Mouse (Mus musculus): Measurements from ENCODE around the gene Hsd3b1.
"Not testable (repeated sequence)": the region's sequence is repeated elsewhere in the genome, so short reads cannot be mapped to it uniquely, and the experiment has no call there.

Hsd3b1 gene

DNA sequence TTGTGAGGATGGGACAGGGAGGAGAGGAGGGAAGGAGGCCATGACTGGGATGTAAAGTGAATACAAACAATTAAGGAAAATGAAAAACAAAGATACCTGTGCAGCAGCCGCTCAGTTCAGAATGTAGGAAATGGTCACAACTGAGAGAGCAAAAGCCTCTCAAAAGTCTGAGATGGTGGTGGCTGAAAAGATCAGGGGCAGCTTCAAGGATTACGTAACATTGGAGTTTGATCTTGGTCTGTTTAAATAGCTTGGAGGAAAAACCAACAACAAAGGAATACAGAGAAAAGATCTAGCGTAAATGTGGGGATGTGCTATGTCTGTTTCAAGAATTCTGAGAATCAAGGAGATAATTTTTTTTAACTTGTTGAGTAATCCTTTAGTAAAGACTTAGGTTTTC, at the start of gene Hsd3b1:
Gene Hsd3b1, minus strand, starts transcription at position 219 of the 400 bp plus-strand sequence.
- DNase-seq (ENCODE audit: low read depth, low spot score) = no peak

DNA sequence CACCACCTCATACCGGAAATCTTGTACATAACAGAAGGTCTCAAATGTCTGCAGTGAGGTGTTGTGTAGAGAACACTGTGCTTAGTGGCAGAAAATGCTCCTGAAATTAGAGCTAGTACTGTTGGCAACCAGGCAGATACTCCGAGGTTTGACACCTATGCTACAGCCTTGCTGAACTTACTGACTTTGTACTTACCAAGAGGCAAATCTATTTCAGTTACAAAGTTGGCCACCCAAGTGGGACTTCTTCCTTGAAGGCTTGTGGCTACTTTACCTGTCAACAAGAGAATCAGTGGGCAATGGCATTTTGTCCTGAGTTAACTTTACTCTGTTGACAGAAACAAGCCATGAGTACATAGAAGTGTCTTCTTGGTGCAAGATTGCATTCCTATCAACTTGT, 38.0 kb upstream of the Hsd3b1 start:
- DNase-seq (ENCODE audit: low read depth, low spot score) = no peak

DNA sequence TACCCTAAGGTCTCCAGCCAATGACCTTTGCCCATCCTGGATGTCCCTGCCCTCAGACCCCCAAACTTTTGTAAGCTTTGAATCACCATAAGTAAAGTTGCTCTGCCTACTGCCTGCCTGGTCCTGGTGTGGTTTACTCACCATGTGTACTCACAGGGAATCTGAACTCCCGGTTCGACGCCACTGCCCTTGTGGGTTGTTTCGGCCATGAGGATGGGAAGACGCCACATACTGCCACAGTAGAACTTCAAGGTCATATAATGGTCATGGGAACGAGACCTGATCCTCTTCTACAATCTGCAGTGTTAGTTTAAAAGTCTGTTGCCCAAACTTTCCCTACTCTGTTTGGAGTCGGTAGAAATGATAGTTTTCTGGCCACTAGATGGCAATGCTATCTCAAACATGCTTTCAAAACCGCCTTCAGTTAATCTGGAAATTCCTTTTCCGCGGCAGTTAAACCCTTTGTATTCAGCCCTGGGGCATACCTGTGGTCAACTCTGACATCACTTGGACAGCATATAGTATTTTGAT, 35.5 kb upstream of the Hsd3b1 start:
- peak; percentile 49 for DNase-seq (ENCODE audit: low read depth, low spot score)

DNA sequence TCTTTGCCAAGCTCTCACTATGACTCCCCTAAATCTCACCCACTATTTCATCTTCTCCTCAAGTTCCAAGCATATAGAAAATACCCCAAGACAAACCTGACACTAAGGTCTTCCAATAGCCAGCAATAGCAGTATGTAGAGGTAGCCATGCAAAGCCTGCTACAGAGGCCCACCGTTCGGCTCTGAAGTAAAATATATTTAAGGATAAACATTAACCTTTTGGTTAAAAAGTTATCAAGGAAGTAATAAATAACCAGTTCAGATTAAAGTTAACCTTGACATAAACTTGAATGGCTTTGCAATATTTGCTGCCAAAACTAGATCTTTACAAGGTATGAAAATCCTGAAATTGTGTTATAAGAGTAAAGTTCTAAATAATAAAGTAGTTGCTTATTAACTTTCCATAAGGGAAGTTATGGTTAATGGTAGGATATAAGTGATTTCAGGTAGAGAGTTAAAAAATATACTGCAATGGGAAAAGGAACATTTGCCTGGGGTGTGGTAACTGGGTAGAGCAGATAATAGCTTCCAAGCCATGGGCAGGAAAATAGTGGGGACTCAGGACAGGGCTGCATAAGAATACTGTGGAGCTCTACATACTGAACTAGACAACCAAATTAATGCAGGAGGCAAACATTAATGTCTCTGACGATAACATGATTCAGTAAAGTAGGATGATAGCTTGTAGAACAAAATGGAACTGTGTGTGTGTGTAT, 33.6 kb upstream of the Hsd3b1 start, which contains the start of gene Hao2:
Gene Hao2, minus strand, starts transcription at position 183 of the 716 bp plus-strand sequence.
- no peak for DNase-seq (ENCODE audit: low read depth, low spot score)

DNA sequence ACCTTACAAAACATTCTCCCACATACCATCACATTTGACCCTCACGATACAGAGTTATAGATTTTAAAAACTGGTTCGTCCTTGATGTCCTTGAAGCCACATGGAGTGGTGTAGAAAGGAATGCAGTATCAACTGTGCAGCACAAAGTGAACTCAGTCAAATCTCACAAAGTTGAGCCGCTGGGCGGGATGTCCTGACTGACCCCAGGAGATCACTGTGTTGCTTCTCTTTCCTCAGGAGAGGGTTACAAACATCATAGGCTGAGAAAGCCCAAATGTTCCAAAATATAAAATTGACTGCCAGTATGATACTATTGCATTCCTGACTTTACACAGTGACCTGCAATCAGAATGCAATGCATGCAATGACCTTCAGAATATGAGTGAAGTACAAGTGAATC, 30.8 kb upstream of the Hsd3b1 start:
- DNase-seq (ENCODE audit: low read depth, low spot score) = no peak

DNA sequence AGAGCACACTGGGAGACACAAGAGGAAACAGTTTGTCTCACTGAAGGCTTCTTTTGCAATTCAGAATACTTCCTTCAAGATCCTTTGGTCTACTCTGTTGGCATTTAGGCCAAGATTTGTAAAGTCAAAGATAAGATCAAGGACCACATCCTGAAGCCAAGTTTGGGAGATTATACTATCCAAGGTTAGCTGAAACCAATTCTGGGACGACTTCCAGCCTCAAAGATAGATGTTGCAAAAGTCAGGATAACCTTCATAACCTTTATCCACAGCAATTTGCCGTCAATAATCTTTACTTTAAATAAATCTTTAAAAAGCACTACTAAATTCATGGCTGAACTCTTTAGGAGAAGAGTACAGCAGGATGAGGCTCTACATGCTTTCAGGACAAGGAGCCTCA, 28.6 kb upstream of the Hsd3b1 start:
- no peak for DNase-seq (ENCODE audit: low read depth, low spot score)

DNA sequence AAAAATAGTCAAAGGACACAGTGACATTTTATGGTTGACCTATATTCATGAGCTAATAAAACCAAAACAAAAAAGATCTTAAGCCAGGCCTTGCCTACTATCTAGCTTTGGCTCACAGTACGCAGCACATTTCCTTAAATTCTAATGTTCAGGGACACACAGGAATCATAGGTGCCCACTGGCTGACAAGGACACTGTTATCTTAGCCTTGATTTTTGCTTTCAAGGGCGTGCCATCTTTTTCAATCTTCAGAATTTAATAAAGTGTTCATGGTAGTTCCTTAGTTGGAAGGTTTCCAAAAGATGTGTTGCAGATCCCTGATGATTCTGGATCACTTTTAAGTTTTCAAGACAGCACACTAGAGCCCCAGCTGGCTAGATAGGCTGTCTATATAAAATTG, 21.2 kb upstream of the Hsd3b1 start:
- no peak for DNase-seq (ENCODE audit: low read depth, low spot score)

DNA sequence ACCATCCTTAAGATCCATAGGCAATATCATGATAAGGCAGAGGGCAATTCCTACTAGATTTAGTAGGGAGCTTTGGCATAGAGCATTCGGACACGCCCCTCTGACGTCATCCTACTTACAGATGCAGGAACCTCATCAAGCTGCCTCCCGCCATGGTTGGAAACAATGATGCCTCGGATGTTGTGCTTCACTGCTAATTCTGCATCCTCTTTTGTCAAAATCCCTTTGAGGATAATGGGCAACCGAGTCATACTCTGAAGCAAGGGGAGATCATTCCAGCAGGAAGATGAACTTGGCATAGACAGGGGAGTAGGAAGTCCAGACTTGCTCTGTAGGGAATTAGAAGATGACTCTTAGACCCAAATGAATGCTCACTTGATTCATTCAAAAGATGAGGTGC, 20.6 kb upstream of the Hsd3b1 start:
- DNase-seq (ENCODE audit: low read depth, low spot score) = no peak

DNA sequence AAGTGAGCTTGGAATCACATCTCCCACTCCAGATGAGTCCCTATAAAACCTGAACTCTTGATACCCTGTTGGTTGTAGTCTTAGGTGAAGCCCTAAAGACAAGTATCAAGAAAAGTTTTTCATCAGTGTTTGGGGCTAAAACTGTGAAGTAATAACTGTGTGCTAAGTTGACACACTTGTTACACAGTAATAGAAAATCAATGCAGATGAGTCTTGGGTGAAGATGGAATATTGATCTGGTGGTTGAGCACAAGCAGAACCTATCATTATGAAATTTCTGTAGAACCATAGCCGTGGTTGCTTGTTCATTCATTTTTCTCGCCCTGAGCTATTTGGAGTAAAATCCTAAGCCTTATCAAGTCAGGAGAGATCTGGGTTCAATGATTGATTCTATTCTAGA, 8.6 kb upstream of the Hsd3b1 start:
- no peak for DNase-seq (ENCODE audit: low read depth, low spot score)

DNA sequence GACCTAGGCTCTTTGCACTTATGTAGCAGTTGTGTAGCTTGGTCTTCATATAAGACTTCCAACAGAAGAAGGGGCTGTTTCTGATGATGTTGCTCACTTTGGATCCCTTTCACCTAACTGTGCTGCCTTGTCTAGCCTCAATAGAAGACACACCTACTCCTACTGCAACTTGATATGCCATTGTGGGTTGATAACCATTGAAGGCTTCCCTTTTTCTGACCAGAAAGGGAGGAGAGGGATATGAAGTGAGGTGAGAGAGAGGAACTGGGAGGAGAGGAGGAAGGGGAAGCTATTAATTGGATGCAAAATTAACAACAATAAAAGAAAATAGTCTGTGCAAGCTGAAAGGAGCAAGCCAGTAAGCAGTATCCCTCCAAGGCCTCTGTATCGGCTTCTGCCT, 3.2 kb upstream of the Hsd3b1 start:
- no peak for DNase-seq (ENCODE audit: low read depth, low spot score)

DNA sequence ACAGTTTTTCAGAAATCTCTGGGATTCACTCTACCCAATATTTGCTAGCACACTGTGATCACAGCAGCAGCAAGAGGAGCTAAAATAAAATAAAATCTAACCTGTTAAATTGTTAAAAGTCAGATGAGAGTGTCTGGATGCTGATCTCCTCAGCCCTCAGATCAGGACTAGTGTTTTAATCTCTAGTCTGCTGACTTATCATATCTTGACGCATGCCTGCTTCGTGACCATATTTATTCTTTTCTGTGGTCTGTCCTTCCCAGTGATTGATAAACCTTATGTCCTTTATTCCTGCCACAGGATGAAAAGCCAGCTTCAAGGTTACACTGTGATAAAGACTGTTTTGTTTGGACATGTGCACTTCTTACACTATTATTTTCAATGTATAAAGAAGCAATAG, 1.5 kb downstream of the Hsd3b1 start:
- DNase-seq (ENCODE audit: low read depth, low spot score) = no peak

DNA sequence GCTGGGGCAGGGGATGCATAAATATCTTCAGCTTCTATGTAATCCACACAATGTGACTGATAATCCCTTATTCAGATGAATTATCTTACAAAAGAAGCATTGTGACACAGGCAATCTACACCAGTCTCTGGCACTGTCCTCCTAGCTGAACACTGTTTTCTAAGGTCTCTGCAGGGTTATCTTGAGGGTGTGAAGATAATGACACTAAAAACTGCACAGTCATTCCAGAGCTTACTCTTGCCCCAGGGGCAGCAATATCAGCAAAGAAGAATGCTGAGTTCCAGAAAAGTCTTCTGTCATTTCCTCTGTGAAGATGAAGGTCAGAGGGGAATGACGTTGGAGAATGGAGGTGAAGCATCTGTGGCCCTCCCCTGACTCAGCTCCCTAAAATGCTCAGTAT, 2.7 kb downstream of the Hsd3b1 start:
- DNase-seq (ENCODE audit: low read depth, low spot score) = no peak

DNA sequence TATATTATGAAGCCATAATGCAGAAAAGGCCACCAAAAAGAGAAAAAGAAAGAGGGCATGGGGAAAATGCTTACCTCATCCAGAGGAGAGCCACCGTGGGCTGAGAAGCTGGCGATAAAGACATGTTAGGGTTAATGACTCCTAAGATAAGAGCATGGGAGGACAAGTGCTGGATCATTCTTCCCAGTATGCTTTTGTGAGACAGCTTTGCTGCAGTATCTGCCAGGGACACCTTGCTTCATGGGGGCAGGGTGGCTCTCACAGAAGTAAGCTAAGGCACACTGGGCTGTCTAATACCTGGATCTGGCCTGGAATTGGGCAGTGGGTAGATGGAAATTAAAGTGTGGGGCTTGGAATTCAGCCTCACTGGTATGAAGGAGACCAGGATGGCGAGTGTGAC, 4.4 kb downstream of the Hsd3b1 start:
- DNase-seq (ENCODE audit: low read depth, low spot score) = no peak

DNA sequence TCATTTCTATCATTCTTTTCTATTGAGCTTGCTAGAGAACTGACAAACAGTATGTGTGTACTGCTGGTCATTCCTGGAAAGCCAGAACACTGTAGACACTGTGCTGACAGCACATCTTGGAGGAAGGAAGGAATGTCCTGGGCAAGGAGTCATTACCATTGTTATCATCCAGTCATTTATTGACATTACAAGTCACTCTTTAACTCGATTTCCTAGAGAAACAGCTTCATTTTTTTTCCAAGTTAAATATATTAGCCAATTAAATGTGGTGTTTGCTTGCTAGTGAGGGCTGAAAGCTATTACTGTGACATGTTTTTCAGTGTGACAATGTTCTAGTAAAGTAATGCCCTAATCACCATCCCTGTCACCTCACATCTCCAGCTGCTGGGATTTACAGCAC, 5.9 kb downstream of the Hsd3b1 start:
- peak; percentile 11 for DNase-seq (ENCODE audit: low read depth, low spot score)

DNA sequence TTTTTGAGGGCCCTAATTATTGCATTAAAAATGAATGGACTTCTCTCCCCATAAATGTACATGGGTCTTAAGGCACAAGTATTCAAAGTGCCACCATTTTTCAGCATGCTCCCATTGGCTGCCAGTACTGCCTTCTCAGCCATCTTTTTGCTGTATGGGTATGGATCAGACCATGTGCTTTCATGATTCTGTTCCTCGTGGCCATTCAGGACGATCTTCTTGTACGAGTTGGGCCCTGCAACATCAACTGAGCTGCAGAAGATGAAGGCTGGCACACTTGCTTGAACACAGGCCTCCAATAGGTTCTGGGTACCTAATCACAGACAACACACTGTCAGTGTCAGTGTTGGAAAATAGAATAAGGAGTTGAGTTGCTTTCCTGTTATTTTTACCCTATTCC, 6.5 kb downstream of the Hsd3b1 start:
- no peak for DNase-seq (ENCODE audit: low read depth, low spot score)

DNA sequence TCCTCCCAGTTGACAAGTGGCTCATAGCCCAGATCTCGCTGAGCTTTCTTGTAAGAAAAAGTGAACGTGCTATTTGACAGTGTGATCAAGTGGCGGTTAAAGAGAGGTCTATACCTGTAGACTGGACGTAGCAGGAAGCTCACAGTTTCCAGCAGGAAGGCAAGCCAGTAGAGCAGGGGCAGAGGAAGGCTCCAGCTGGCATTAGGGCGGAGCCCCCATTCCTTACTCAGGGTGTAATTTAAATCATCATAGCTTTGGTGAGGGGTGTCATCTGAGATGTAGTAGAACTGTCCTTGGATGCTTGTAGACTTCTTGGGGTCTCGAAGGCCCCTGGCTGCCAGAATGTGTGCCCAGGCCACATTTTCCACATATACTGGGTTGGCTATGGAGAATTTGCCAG, 7.0 kb downstream of the Hsd3b1 start:
- no peak for DNase-seq (ENCODE audit: low read depth, low spot score)

DNA sequence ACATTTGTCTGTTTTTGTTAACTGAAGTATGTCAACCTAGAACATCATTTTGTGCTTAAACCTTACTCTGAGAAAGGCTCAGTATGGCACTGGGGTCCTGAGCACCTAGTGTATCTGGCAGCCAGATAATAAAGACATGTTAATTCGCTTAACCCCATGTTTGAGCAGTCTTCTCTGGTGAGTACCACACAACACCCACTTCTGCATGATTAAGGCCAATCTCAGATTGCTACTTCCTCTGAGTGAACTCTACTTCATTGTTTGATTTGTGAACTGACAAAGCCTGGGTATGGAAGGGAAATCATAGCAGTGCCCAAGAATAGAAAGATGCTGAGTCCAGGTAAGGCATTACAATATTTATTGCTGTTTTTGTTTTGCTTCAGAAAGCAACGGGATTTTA, 7.7 kb downstream of the Hsd3b1 start:
- DNase-seq (ENCODE audit: low read depth, low spot score) = no peak

DNA sequence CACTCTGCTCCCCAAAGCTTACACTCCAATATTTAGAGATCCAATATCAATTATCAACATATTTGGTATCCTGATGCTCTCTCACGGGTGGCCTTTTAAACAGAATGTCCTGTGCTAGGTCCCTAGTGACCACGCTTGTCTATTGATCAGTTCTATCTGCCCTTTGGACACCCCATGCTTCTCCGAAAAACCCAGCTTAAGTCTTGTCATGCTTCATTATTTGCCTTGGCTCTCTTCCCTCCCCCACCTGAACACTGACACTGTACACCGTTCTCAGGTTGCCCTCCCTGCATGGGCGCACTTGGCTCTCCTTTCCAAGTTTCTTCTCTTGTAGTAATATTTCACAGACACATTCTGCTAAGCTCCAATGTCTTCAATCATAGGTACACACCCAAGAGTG, 9.3 kb downstream of the Hsd3b1 start:
- DNase-seq (ENCODE audit: low read depth, low spot score) = no peak

DNA sequence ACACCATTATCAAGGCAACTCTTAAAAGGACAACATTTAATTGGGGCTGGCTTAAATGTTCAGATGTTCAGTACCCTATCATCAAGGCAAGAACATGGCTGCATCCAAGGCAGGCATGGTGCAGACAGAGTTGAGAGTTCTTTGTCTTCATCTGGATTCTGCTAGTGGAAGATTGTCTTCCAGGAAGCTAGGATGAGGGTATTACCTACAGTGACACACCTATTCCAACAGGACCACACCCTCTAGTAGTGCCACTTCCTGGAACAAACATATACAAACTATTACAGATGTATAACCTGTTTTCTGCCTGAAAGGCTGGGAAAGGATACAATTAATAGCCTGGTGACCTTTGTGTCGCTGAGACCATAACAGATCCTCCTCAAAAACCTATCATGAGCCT, 10.7 kb downstream of the Hsd3b1 start:
- DNase-seq (ENCODE audit: low read depth, low spot score) = no peak

DNA sequence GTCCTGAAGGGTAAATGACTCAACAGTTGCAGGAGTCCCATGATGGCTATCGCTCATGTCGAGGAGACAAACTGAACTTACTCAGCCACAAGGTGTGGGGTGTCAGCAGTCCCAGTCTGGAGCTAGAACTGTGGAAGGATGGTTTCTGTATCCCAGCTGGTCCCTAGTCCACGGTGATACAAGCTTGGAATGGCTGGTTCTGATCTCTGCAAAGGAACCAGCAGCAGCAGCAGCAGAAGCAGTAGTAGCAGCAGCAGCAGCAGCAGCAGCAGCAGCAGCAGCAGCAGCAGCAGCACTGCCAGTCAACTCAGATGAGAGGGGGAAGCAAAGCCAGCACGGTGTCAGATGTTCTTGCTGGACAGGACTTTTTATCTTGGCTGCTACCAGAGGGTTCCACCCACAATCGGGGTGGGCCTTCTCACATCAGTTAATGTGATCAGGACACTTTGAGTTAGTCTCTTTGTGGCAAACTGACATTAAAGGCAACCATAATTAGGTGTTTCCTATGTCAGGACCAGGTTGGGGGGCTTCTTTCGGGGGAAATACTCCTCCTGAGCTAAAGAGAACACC, 45.4 kb downstream of the Hsd3b1 start, which contains the start of gene Hsd3b6:
Gene Hsd3b6, minus strand, starts transcription at position 343 of the 570 bp plus-strand sequence.
- no peak for DNase-seq (ENCODE audit: low read depth, low spot score)

DNA sequence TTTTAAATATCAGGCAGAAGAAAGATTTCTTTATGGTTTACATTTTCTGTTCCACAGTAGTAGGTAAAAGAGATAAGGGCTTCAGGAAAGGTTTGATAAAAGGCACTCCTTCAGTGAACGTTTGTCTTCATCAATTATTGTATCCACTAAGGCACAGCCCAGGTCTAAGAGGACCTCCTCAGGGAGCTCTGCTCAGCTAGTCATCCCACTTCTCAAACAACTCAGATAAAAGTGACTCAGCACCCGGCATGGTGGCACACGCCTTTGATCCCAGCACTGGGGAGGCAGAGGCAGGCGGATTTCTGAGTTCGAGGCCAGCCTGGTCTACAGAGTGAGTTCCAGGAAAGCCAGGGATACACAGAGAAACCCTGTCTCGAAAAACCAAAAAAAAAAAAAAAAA, 46.9 kb downstream of the Hsd3b1 start:
- DNase-seq (ENCODE audit: low read depth, low spot score) = not testable (repeated sequence)

DNA sequence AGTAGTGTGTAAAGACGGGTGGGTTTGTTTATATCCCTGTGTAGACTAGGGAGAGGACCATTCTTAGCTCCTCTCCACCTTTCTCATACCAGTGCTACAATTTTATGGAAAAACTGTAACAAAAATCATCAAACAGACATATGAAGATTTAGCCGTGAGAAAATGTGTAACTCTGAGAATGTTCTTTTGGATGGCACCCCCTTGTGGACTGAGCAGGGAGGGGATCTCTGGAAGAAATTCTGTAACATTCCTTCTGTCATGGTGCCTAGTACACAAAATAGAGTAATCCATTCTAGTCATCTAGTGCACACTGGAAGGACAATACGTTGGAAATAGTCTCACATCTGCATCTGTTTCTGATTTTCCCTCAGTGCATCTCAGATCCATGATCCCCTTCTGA, 54.6 kb downstream of the Hsd3b1 start:
- not testable (repeated sequence) for DNase-seq (ENCODE audit: low read depth, low spot score)

Data from brain, adult 2 months (tissue).